Mouse (Mus musculus) Muller cell, postnatal 12 days (primary cell): ENCODE measurements around the gene Sox15.

Experiments used
- DNase-seq: peaks from one replicate; pipeline ENCODE4 v3.0.0-alpha.2; 2015; ENCODE audit errors: inconsistent ontology term

Gene Sox15

GRCm38 (mm10) chr11:69635471-69635870 lies 19.6 kb upstream of the Sox15 start:
- DNase-seq = no peak

- DNase-seq = no peak
Measured at GRCm38 (mm10) chr11:69645860-69646259, 9.3 kb upstream of the Sox15 start.

- DNase-seq = no peak
Measured at GRCm38 (mm10) chr11:69653399-69653798, 1.7 kb upstream of the Sox15 start.

DNA sequence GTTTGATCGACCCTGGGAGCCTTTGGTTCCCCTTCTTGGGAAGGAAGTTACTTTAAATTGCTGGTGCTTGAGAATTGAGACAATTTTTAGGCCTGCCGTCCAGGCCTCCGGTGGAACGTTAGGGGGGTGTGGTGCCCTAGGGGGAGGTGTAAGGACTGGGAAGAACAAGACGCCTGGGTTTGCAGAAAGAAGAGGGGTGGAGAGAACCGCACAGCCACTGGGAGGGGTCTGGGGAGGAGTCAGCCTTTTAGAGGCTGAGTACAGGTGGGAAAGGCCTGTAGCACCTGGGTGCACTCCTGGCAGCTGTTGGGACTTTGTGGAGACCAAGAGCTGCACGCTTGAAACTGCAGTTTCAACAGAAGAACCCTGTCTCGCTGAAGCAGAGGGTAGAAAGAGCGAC lies 354 bp upstream of the Sox15 start:
- DNase-seq = no peak

DNA sequence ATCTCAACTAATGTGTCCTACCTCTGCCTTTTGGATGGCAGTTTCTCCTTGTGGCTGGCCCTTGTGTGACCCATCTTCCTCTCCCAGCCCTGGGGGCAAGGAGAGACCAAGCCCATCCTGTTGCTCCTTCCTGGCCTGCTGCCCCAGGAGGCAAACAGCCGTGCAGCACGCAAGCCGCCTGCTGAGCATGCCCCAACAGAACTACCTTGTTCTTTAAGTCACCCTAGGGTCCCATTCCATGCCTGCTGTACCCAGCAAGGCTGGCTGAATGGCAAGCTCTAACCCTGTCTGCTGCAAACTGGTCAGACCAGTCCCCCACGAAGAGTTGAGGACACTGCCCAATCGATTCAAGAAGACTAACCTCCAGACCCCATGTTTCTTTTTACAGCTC lies 946 bp downstream of the Sox15 start:
- DNase-seq = no peak

DNA sequence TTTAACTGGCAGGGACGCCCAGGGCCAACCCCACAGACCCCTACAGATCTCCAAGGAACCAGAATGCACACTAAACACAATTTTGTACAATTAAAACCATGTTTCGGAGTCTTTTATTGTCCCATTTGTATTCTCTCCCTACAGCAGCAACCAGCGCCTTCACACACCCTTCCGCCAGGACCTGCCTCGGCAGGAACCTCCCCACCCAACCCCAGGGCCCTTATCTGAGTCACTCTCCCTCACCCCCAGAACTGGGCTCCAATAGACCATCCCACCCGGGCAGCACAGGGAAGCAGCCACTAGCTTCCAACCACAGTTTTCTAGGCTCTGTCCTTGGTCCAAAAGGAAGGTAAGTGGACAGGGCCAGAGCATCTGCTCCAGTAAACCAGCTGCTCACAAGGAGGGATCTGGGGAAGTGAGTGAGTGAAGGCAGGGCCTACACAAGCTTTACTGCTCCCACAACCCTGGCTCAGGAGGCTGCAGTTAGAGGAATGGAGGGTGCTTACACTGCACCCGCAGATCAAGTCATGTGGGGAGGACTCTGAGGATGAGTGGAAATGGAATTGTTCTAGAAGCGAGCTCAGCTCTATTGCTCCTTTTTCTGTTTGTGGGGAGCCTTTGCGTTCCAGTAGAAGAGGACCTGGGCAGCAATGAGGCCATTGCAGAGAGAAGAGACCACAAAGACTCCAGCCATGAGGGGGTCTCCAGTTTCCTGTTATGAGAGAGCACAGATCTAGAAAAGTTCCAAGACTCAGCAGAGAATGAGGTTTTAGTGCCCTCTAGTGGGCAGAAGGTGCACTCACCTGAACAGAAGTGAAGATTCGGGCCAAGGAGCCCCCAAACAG lies 1.7 kb downstream of the Sox15 start:
- DNase-seq = no peak

GRCm38 (mm10) chr11:69657462-69657881 lies 2.4 kb downstream of the Sox15 start:
- no peak for DNase-seq

- DNase-seq = no peak
Measured at GRCm38 (mm10) chr11:69661221-69661881, 6.2 kb downstream of the Sox15 start.

DNA sequence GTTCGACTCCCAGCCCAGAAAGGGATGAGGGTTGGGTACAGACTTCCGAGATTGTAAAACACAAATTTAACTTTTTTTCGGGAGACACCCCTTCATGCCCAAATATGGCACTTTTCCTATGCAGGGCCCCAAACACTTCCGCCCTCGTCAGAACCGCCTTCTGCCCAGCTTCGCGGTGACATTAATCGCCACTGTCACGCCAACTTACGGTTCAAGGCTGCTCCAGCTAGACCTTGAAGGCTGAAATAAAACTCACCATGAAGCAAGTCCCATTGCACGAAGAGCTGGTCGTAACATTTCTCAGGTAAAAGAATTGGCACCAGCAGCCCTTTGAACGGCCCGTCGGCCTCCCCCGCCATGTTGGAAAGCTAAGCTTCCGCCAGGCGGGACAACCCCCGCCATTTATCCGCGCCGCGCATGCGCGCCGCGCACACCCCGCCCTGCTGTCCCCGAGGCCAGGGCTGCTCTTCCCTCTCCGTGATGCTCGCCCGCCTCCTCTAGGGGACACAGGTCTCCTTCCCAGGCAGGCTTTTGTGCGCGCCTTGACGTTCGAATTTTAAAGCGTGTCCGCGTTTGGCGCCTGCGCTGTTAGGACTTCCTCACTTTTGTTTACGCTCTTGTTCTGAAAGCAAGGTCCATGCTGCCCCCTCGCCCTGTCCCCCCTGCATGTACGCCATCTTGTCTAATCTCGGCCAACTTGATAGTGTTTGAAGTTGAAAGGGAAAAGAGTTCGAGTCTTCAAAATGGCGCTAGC lies 7.3 kb downstream of the Sox15 start, which contains the start of gene Mpdu1:
Mpdu1 (minus strand) TSS at position 430 of the 754 bp plus-strand sequence.
- peak; percentile 98 for DNase-seq

- DNase-seq = no peak
Measured at GRCm38 (mm10) chr11:69662967-69663671, 8.0 kb downstream of the Sox15 start.

DNA sequence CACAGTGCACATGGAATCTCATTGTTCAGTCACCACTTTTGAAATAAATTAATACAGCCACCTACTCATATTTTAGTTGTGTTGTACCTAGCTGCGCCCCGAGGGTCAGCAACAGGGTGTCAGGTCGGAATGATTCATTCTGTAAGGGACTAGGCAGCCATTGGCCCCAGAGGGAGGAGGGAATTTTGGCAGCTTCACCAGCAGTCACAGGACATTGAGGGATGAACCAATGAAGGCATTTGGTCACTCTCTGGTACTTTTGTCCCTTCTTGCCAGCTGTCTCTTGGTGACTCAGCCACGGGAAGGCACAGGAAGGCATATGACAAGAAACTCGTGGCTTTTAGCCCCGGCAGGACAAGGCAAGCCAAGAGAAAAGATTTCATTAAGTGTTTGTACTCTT lies 8.7 kb downstream of the Sox15 start:
- DNase-seq = peak; percentile 81

GRCm38 (mm10) chr11:69664841-69665240 lies 9.7 kb downstream of the Sox15 start:
- no peak for DNase-seq

DNA sequence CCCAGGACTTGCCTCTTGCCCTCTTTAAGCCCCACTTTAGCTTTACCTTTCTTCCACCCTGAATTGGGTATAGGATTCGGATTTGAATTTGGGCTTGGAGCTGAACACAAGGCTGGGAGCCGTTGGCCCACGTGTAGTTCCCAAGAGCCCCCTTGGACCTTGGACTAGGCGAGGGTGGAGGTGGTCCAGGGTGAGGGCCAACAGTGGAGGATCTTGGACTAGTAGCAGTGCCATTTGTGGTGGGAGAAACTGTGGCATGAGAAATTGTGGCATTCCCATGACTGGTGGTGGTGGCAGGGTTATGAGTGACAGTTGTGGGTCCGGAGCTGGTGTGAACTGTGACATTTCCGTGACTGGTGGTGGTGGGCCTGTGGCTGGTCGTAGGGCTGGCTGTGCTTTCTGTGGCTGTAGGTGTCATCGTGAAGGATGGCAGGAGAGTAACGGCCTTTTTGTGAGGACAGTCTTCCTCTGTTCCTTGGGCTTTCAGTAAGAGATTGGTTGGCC lies 10.4 kb downstream of the Sox15 start:
- no peak for DNase-seq

DNA sequence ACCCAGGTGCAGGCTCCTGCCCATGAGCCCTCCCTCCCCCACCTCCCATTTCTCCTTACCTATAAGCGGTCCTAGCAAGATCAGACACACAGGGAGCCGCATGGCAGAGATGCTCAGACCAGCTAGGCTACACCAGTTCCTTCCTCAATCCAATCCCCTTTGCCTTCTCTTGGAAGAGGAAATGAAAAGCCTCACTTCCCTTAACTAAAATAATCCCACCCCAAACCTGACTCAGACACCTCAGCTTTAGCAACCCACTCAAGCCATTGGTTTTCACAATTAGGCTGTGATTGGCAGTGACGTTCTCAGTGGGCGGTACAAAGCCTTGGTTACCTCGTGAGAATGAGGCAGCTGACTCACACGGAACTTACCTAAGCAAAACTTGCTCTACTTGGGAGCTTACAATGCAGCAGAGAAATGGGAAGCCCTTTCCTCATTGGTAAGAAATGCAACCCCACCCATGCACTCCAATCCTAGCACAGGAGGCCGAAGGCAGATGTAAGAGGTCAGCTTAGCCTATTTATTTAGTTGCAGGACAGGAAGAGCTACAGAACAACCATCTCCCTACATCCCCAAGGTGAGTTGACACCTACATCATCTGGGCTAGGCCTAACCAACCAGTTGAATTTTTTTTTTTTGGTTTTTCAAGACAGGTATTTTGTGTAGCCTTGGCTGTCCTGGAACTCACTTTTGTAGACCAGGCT lies 11.0 kb downstream of the Sox15 start, which contains the start of gene Cd68:
Cd68 (minus strand) TSS at position 193 of the 704 bp plus-strand sequence.
- DNase-seq = no peak

- DNase-seq = no peak
Measured at GRCm38 (mm10) chr11:69666665-69667005, 11.5 kb downstream of the Sox15 start.

GRCm38 (mm10) chr11:69670786-69671725 lies 15.9 kb downstream of the Sox15 start:
- DNase-seq = peak; percentile 98

DNA sequence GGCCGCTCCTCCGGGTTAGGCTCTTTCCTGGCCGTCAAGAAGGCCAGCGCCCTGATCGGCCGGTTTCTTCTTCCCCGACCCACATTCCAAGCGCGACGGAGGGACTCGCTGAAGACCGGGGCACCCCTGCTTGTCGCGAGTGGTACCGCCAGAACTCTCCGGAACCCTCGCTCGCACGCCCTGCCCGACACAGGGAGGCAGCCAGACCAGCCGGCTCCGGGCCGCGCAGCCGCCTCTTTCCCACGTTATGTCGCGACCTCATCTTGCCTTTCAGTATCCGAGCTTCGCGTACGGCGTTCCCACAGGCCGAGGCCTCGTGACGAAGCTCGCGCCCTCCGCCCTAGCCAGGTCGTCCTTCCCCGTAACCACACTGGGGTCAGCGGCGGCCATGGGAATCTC lies 16.6 kb downstream of the Sox15 start:
- no peak for DNase-seq

- DNase-seq = peak; percentile 99
Measured at GRCm38 (mm10) chr11:69672211-69672706, 17.1 kb downstream of the Sox15 start, which contains the start of gene Eif4a1. Eif4a1 (minus strand) TSS chr11:69672423.

DNA sequence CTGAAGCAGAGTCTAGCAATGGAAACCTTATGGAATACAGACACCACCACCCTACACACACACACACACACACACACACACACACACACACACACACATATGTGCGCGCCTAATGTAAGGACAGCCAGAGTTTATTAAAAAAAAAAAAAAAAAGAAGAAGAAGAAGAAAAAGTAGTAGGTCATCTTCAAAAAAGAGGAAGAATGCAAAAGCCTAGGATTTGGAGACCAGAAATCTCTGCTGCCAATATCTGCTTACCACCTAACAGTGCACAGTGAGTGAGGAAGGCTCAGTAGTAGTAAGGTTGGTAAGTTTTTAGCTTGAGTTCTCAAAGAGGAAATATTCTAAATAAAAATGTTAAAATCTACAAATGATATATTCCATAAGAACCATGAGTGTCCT lies 24.0 kb downstream of the Sox15 start:
- DNase-seq = no peak
